Mouse (Mus musculus) limb, embryonic 12.5 days (tissue): ENCODE measurements around the gene Styxl1. TPM values are rescaled to one million over a fixed set of nuclear protein-coding genes. Genes with fewer than 3 reads are reported as not detected.

Source experiments
- ATAC-seq: fragments of 200-750 bp; cut with Nextera tagmentation; 2 replicates; pipeline ENCODE4 v1.8.0; 2017; ENCODE audit warnings: low read depth, moderate TSS enrichment; ENCODE audit not compliant: insufficient number of reproducible peaks, insufficient read depth, low FRiP score, low TSS enrichment
- H3K27ac ChIP-seq: fragments of 300-500 bp; sonication (generic); 2 replicates; pipeline ENCODE4 v1.5.1; 2016; ENCODE audit warnings: mild to moderate bottlenecking, moderate library complexity
- H3K27me3 ChIP-seq: fragments of 300-500 bp; sonication (generic); 2 replicates; pipeline ENCODE4 v1.6.1; 2016; ENCODE audit warnings: mild to moderate bottlenecking, moderate library complexity
- H3K36me3 ChIP-seq: fragments of 300-500 bp; sonication (generic); 2 replicates; pipeline ENCODE4 v1.6.1; 2016; ENCODE audit warnings: mild to moderate bottlenecking, moderate library complexity
- H3K4me1 ChIP-seq: fragments of 300-500 bp; sonication (generic); replicated peaks from 2 replicates; pipeline ENCODE4 v1.6.1; 2016
- H3K4me2 ChIP-seq: fragments of 300-500 bp; sonication (generic); 2 replicates; pipeline ENCODE4 v1.6.1; 2016; ENCODE audit warnings: mild to moderate bottlenecking, moderate library complexity
- H3K4me3 ChIP-seq: fragments of 300-500 bp; sonication (generic); replicated peaks from 2 replicates; pipeline ENCODE4 v1.5.1; 2016; ENCODE audit warnings: mild to moderate bottlenecking
- H3K9ac ChIP-seq: fragments of 300-500 bp; sonication (generic); replicated peaks from 2 replicates; pipeline ENCODE4 v1.6.1; 2016; ENCODE audit warnings: mild to moderate bottlenecking, moderate library complexity
- H3K9me3 ChIP-seq: fragments of 300-500 bp; sonication (generic); 2 replicates; pipeline ENCODE4 v1.6.1; 2016; ENCODE audit warnings: mild to moderate bottlenecking, moderate library complexity
- WGBS: fragments of 180-500 bp; shearing (Covaris S2); methylation state at CpG from one replicate; pipeline ENCODE4 v1.1.7; 2016; 5-methylcytosine and 5-hydroxymethylcytosine counted together
- polyA plus RNA-seq: library from polyadenylated mRNA; unstranded; fragments of >200 nt; fragmentation: Nextera tagmentation; extraction: Ambion mirVana; gene quantifications from 2 replicates; pipeline ENCODE4 v1.2.1, GENCODE M21; 2016

Gene Styxl1
- polyA plus RNA-seq, 1 experiment from 2014 or later = not detected

DNA sequence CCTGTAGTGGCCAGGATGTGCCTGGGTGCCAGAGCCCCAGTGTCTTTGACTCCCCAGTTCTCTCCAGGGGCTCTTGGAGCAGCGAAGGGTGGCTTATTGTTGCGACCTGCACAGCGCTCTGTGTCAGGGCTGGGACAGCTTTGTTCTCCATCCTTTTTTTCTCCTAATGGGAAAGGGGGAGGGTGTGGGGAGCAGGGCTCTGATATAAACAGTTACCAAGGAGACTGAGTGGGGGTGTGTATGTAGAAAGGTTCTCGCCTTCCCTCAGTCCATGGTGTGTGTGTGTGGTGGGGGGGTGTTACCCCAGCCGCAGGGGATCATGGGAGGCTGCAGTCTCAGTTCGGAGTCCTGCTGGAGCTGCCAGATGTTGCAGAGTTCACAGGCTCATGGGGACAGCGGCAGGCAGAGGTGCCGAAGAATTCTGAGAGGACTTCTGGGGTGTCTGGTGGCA is 52.8 kb downstream of the Styxl1 start:
- Histone ChIP-seq H3K27me3 (no peaks in the 10 kb centered on the region), H3K9me3 (no peaks in the 10 kb centered on the region), H3K9ac (peak overlapping the region; percentile 61), H3K27ac (peak overlapping the region; percentile 96), H3K4me2 (peak overlapping the region; percentile 66), H3K36me3 (peaks cover 23% of the 10 kb centered on the region), H3K4me3 (peak overlapping the region; percentile 37), H3K4me1 (peaks cover 57% of the 10 kb centered on the region)
- peak; percentile 88 for ATAC-seq
- 2% methylated on average over 8 of the region's 8 CpGs for WGBS

- Histone ChIP-seq H3K9me3 (no peaks in the 10 kb centered on the region), H3K9ac (peak overlapping the region; percentile 61), H3K4me2 (peak overlapping the region; percentile 66), H3K27ac (peak overlapping the region; percentile 96), H3K27me3 (no peaks in the 10 kb centered on the region), H3K4me3 (peak overlapping the region; percentile 37), H3K36me3 (peaks cover 19% of the 10 kb centered on the region), H3K4me1 (peaks cover 57% of the 10 kb centered on the region)
- peak; percentile 79 for ATAC-seq
- WGBS = 3% methylated on average over 9 of the region's 9 CpGs
Measured at GRCm38 (mm10) chr5:135724536-135725322, 53.5 kb downstream of the Styxl1 start.

DNA sequence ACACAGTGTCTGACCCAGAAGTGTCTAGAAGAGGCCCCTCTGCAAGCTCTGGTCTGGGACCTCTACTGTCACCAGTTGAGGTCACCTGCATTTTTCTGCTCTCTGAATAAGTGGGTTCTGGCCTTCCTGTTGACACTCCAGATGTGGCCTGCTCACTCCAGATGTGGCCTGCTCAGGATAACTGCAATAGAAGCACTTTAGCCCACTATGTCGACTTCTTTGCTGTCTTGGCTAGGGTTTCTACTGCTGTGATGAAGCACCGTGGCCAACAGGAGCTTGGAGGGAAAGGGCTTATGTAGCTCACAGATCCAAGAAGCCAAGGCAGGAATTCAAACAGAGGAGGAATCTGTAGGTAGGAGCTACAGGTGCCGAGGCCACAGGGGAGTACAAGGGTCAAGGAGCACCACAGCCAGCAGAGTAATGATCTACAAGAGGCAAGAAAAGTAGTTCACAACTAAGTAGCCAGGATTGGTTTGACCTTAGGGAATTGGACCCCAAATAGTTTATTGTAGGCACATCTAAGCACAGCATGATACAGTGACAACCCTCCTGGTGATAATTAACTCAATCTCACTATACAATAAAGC is 54.9 kb downstream of the Styxl1 start:
- 42% methylated on average over 3 of the region's 3 CpGs for WGBS
- H3K9ac ChIP-seq = no peak overlapping the region
- H3K4me2 ChIP-seq = no peak overlapping the region
- no peak for ATAC-seq
- H3K27me3 ChIP-seq = no peaks in the 10 kb centered on the region
- H3K4me1 ChIP-seq = peaks cover 57% of the 10 kb centered on the region
- peaks cover 17% of the 10 kb centered on the region; the same call in 1 of the 2 replicates for H3K36me3 ChIP-seq
- no peak overlapping the region for H3K4me3 ChIP-seq
- no peaks in the 10 kb centered on the region for H3K9me3 ChIP-seq
- peak overlapping the region; percentile 62 for H3K27ac ChIP-seq

DNA sequence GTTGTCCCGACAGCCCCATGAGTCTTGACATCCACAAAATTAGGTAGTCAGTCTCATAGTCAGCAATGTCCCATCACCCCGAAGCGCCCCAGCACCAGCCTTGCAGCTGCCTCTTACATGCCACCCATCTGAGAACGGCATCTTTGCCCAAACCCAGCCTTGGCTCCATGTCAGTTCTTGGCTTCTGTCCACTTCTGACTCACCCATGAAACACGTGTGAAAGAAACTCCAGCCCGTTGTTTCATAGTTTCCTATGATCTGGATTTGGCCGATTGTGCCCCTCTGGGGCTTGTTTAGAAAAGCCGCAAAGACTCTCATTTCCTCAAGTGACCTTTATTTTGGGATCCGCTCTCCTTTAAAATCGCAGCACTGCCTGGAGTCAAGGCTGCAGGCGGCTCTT is 56.1 kb downstream of the Styxl1 start:
- Histone ChIP-seq H3K27ac (no peak overlapping the region), H3K27me3 (no peaks in the 10 kb centered on the region), H3K4me3 (no peak overlapping the region), H3K36me3 (peaks cover 24% of the 10 kb centered on the region), H3K4me1 (peaks cover 52% of the 10 kb centered on the region), H3K9ac (no peak overlapping the region), H3K4me2 (no peak overlapping the region), H3K9me3 (no peaks in the 10 kb centered on the region)
- WGBS = 72% methylated on average over 11 of the region's 11 CpGs
- no peak for ATAC-seq

DNA sequence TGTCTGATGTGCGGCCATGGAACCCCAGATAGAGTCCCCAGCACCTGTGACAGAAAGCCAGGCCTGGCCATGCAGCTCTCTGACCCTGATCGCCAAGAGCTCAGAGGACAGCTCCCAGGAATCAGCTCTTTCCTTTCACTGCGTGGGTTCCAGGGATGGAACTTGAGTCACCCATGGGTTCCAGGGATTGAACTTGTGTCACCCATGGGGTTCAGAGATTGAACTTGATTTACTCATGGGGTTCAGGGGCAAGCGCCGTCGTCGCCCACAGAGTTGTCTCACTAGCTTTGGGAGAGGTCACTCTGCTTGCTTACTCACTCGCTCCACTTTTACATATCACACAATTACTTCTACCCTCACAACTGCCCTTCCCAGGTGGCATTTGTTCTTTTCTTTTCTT is 57.1 kb downstream of the Styxl1 start:
- no peak for ATAC-seq

GRCm38 (mm10) chr5:135720121-135720520 is 58.1 kb downstream of the Styxl1 start:
- no peak for ATAC-seq
- peaks cover 32% of the 10 kb centered on the region for H3K4me1 ChIP-seq
- H3K4me2 ChIP-seq = no peak overlapping the region
- no peak overlapping the region for H3K27ac ChIP-seq
- H3K9ac ChIP-seq = no peak overlapping the region
- WGBS = 83% methylated on average over 3 of the region's 3 CpGs
- H3K36me3 ChIP-seq = peaks cover 43% of the 10 kb centered on the region
- H3K9me3 ChIP-seq = no peaks in the 10 kb centered on the region
- H3K4me3 ChIP-seq = no peak overlapping the region
- H3K27me3 ChIP-seq = no peaks in the 10 kb centered on the region

More for the DNA sequence above, 57.1 kb downstream of the Styxl1 start:
- H3K9me3 ChIP-seq = no peaks in the 10 kb centered on the region
- H3K4me1 ChIP-seq = peaks cover 42% of the 10 kb centered on the region
- H3K27me3 ChIP-seq = no peaks in the 10 kb centered on the region
- H3K27ac ChIP-seq = no peak overlapping the region
- no peak overlapping the region for H3K4me3 ChIP-seq
- H3K36me3 ChIP-seq = peaks cover 34% of the 10 kb centered on the region
- H3K4me2 ChIP-seq = no peak overlapping the region
- 94% methylated on average over 8 of the region's 8 CpGs for WGBS
- H3K9ac ChIP-seq = no peak overlapping the region

- WGBS = 78% methylated on average over 10 of the region's 10 CpGs
- no peak for ATAC-seq
- peaks cover 43% of the 10 kb centered on the region for H3K36me3 ChIP-seq
- no peaks in the 10 kb centered on the region for H3K9me3 ChIP-seq
- H3K4me3 ChIP-seq = no peak overlapping the region
- no peak overlapping the region for H3K27ac ChIP-seq
- H3K27me3 ChIP-seq = no peaks in the 10 kb centered on the region
- H3K9ac ChIP-seq = 0 out of 2 replicates have a peak overlapping the region, but pooled peaks have one; percentile 12
- H3K4me1 ChIP-seq = peaks cover 28% of the 10 kb centered on the region
- no peak overlapping the region for H3K4me2 ChIP-seq
Measured at GRCm38 (mm10) chr5:135719586-135720120, 58.5 kb downstream of the Styxl1 start.

DNA sequence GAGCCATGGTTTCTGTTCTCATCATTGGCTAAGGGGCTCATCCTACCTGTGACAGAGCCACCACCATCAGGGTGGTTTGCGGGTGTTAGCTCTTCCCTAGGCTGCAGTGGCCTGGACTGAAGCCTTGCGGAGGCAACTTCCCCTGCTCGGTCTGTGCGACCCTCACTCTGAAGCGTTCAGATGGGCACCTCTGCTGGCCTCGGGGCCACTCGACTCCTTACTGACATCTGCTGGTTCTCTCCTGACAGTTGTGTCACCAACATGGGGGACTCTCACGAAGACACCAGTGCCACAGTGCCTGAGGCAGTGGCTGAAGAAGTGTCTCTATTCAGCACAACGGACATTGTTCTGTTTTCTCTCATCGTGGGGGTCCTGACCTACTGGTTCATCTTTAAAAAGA is 62.6 kb downstream of the Styxl1 start:
- no peak overlapping the region for H3K9ac ChIP-seq
- H3K4me3 ChIP-seq = no peak overlapping the region
- WGBS = 62% methylated on average over 10 of the region's 10 CpGs
- no peak for ATAC-seq
- H3K36me3 ChIP-seq = peaks cover 49% of the 10 kb centered on the region
- H3K27me3 ChIP-seq = no peaks in the 10 kb centered on the region
- no peak overlapping the region for H3K27ac ChIP-seq
- no peaks in the 10 kb centered on the region for H3K4me1 ChIP-seq
- no peaks in the 10 kb centered on the region for H3K9me3 ChIP-seq
- no peak overlapping the region for H3K4me2 ChIP-seq

- no peak for ATAC-seq
- Histone ChIP-seq H3K9ac (no peak overlapping the region), H3K27me3 (no peaks in the 10 kb centered on the region), H3K4me2 (no peak overlapping the region), H3K4me1 (no peaks in the 10 kb centered on the region), H3K36me3 (peaks cover 49% of the 10 kb centered on the region), H3K27ac (no peak overlapping the region), H3K9me3 (no peaks in the 10 kb centered on the region), H3K4me3 (no peak overlapping the region)
- 77% methylated on average over 16 of the region's 16 CpGs for WGBS
Measured at GRCm38 (mm10) chr5:135713441-135714218, 64.6 kb downstream of the Styxl1 start.

GRCm38 (mm10) chr5:135712803-135713202 is 65.4 kb downstream of the Styxl1 start:
- H3K4me3 ChIP-seq = no peak overlapping the region
- H3K4me2 ChIP-seq = no peak overlapping the region
- WGBS = 83% methylated on average over 4 of the region's 4 CpGs
- H3K27me3 ChIP-seq = no peaks in the 10 kb centered on the region
- H3K9ac ChIP-seq = no peak overlapping the region
- H3K9me3 ChIP-seq = no peaks in the 10 kb centered on the region
- H3K4me1 ChIP-seq = no peaks in the 10 kb centered on the region
- peaks cover 47% of the 10 kb centered on the region for H3K36me3 ChIP-seq
- no peak overlapping the region for H3K27ac ChIP-seq
- no peak for ATAC-seq
